Comparison of ENCODE assay signal across 19 mouse cellular contexts in the genomic region with DNA sequence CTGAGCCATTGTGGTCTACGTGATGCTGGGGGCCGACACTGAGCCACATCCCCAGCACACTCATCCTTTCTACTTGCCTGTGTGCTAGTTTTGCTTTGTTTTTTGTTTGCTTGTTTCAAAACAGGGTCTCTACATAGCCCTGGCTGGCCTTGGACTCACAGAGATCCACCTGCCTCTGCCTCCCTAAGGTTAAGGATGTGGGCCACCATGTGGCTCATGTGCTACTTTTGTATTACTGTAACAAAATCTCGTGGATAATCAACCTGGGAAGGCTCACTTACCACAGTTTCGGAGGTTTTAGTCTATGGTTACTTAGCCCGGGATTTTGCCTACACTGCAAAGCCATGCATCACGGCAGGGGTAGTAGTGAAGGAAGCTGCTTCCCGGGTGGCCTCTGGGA.
DNase-seq lines count a peak whose midpoint lies in the region; ATAC-seq lines count a peak whose summit lies in the region.
"Had no signal": no experiment of that assay in that cellular context is flagged by ENCODE, and none has a peak within 500 bp of the region (broad histone marks: within the 10 kb centered on the region; RNA-seq: fewer than 3 reads in every experiment).

No protein-coding gene starts in this region.

- H3K36me3 ChIP-seq in midbrain, embryonic 11.5 days (ENCODE audit: control insufficient read depth, insufficient read depth, low read length) = no peaks in the 10 kb centered on the region
- H3K36me3 ChIP-seq in midbrain, embryonic 14.5 days (ENCODE audit: control insufficient read depth, insufficient read depth, low read length) = no peaks in the 10 kb centered on the region
- H3K36me3 ChIP-seq: G1E had no signal

- H3K4me1 ChIP-seq in midbrain, embryonic 11.5 days (ENCODE audit: control insufficient read depth, insufficient read depth, low read length) = no peaks in the 10 kb centered on the region; the same call in 1 of the 2 replicates
- peaks cover under 1% of the 10 kb centered on the region; the same call in 1 of the 2 replicates for H3K4me1 ChIP-seq in midbrain, embryonic 14.5 days (ENCODE audit: control insufficient read depth, insufficient read depth, low read length)

- intact Hi-C loops in heart, postnatal 36 days (cut with DNase I) = no loop called here

- no peak overlapping the region for H3K9ac ChIP-seq in midbrain, embryonic 11.5 days (ENCODE audit: low read length)
- no peak overlapping the region for H3K9ac ChIP-seq in midbrain, embryonic 14.5 days (replicated peaks; ENCODE audit: low read length)

- DNase-seq in heart, adult 11 months = peak; percentile 68
- no peak for DNase-seq in heart, postnatal 36 days
- DNase-seq in midbrain, embryonic 11.5 days (ENCODE audit: low spot score, missing footprints) = peak; percentile 62
- no peak for DNase-seq in midbrain, embryonic 14.5 days
- DNase-seq: adrenal gland, adult 2 months; adrenal gland, adult 8-10 months; adrenal gland, postnatal 10 days; adrenal gland, postnatal 14 days; adrenal gland, postnatal 25 days; adrenal gland, postnatal 36 days; B cell, adult 2 months; cerebellum, adult 11 months; cerebellum, adult 11-12 months; cerebellum, adult 18-20 months had no signal

- H3K4me3 ChIP-seq in midbrain, embryonic 11.5 days (ENCODE audit: low read depth, low read length) = no peak overlapping the region
- no peak overlapping the region for H3K4me3 ChIP-seq in midbrain, embryonic 14.5 days (replicated peaks; ENCODE audit: low read depth, low read length)

- no peak for ATAC-seq in midbrain, embryonic 11.5 days (ENCODE audit: low FRiP score)
- no peak for ATAC-seq in midbrain, embryonic 14.5 days (ENCODE audit: low FRiP score, low TSS enrichment)
- ATAC-seq: activated CD4-positive, CD25-positive, alpha-beta regulatory T cell, adult 4 months; CD4-positive, CD25-positive, alpha-beta regulatory T cell, adult 4 months; Patski had no signal

- H3K4me2 ChIP-seq in midbrain, embryonic 11.5 days = no peak overlapping the region
- H3K4me2 ChIP-seq in midbrain, embryonic 14.5 days (ENCODE audit: low read length) = no peak overlapping the region

- 87% methylated on average over 7 of the region's 7 CpGs for WGBS in midbrain, embryonic 11.5 days
- WGBS in midbrain, embryonic 14.5 days = 81% methylated on average over 7 of the region's 7 CpGs

- no peaks in the 10 kb centered on the region for H3K27me3 ChIP-seq in midbrain, embryonic 11.5 days (ENCODE audit: control insufficient read depth, insufficient read depth, low read length)
- H3K27me3 ChIP-seq in midbrain, embryonic 14.5 days (ENCODE audit: control insufficient read depth, insufficient read depth, low read length) = no peaks in the 10 kb centered on the region
- H3K27me3 ChIP-seq: CH12.LX, Patski had no signal

- no peak overlapping the region for H3K27ac ChIP-seq in midbrain, embryonic 11.5 days (ENCODE audit: low read depth, low read length)
- no peak overlapping the region for H3K27ac ChIP-seq in midbrain, embryonic 14.5 days (replicated peaks; ENCODE audit: low read depth, low read length)

- no peaks in the 10 kb centered on the region for H3K9me3 ChIP-seq in midbrain, embryonic 11.5 days (ENCODE audit: control insufficient read depth, low read length)
- no peaks in the 10 kb centered on the region for H3K9me3 ChIP-seq in midbrain, embryonic 14.5 days (ENCODE audit: control insufficient read depth, low read length)
- H3K9me3 ChIP-seq: G1E had no signal

Comparison
In these comparisons a context has a peak if more than half of its experiments do, and no peak if none do; other contexts are left out.
1. DNase-seq: peak in heart, adult 11 months (single experiment) and midbrain, embryonic 11.5 days (single experiment); none in heart, postnatal 36 days (0 of 2) and midbrain, embryonic 14.5 days (single experiment).